Mouse (Mus musculus) skeletal muscle tissue, postnatal 0 days (tissue): ENCODE measurements around the gene Socs3. TPM values are rescaled to one million over a fixed set of nuclear protein-coding genes. Genes with fewer than 3 reads are reported as not detected.

Experiments
- microRNA-seq, 2 experiments: library from miRNA; unstranded; fragments of <30 nt; microRNA quantifications; one replicate each; pipeline ENCODE4; 2016
- polyA plus RNA-seq: library from polyadenylated mRNA; unstranded; fragments of >200 nt; fragmentation: Nextera tagmentation; extraction: Ambion mirVana; gene quantifications from 2 replicates; pipeline ENCODE4 v1.2.1, GENCODE M21; 2015

Socs3 gene
- 8.6 and 13.0 TPM in 2 replicates for polyA plus RNA-seq

DNA sequence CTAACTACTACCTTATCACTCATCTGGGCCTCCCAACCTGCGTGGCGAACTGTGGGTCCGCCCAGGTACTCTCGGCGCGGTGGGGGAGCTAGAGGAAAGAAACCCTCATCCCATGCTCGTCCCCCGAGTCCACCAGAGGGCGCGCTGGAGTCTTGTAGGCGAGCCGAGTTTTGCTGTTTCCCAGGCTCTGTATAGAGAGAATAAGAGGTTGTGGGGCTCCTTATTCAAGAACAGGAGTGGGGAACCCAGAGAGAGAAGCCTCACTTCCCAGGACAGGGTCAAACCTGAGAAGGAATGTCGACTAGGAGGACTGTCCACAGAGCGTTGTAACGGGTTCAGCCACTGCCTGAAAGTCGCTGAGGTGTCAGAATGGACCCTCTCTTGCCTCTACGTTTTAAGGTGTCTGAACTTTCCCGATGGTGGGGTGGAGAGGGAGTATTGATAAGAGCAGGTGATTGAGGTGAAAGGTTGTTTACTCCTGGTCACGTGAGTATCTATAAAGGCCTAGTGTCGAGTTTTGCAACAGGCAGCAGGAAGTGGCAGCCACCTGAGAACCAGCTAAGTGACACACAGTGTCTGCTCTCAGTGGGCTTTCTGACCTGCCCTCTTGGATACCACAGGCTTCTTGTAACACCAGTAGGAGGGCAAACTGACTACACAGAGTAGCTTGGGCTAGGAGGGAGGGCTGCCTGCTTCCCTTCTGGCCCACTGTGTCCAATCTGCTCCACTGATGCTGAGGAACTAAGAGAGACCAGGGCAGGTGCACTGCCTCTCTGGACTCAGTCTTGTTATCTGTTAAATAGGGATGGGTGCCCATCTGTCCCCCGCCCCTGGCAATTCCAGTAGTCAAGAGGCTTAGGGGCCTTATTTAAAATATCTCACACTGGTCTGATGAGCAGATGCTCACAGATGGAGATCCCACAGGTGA, at the start of gene Socs3:
Socs3 (minus strand) TSS at position 103 of the 928 bp plus-strand sequence.

DNA sequence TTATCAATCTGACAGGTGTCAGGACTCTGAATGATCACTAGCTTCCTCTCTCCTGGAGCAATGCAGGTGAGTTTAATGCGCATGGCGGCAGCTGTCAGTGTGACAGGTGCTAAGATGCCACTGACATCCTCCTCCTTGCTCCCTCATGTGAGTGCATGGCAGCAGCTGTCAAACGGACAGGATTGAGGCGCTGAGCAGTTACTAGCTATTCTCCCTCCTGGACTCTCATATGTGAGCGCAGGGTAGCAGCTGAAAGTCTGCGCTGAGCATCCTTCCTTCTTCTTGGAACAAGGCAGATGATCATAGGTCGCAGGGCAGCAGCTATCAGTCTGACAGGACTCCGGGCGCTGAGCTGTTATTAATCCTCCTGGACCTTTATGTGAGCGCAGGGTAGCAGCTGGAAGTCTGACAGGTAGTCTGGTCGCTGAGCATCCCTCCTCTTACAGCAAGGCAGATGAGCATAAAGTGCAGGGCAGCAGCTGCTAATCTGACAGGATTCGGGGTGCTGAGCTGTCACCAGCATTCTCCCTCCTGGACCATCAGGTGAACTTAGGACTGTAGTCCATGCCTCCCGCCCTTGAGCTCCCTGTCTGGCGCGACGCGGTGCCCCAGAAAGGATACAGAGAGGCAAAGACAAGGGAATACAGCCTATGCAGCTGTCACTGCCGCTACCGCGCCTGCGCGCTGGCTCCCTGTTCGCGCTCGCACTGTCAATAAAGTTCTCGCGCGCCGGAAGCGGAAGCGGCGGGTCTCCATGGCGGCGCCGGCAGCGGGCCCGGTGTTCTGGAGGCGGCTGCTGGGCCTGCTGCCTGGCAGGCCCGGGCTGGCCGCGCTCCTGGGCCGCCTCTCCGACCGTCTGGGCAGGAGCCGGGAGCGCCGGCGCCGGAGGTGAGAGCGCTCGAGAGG, 16.5 kb upstream of the Socs3 start, which contains the start of gene Pgs1:
Pgs1 (plus strand) TSS at position 167 of the 906 bp plus-strand sequence.

Small RNAs within 50 kb of the gene (microRNA-seq; reads per million reads assigned to microRNA genes)
- gene Mir6933, result 0 to 0.20 reads per million in 2 experiments

Other genes starting within 250 kb of the Socs3 start
- 0.63 and 0.85 TPM in 2 replicates for gene Tmc8, start 188.0 kb downstream of the Socs3 start, polyA plus RNA-seq
- gene Tmc6, start 187.8 kb downstream of the Socs3 start, polyA plus RNA-seq, result 10.6 and 11.1 TPM in 2 replicates
- 0.12 TPM in 1 of 2 replicates, not detected in the other for gene 6030468B19Rik, start 172.4 kb downstream of the Socs3 start, polyA plus RNA-seq
- gene Gm20708, start 160.4 kb downstream of the Socs3 start, polyA plus RNA-seq, result 0.38 and 1.5 TPM in 2 replicates
- gene Syngr2, start 160.4 kb downstream of the Socs3 start, polyA plus RNA-seq, result 117 and 118 TPM in 2 replicates
- 9.3 and 9.4 TPM in 2 replicates for gene Afmid, start 144.1 kb downstream of the Socs3 start, polyA plus RNA-seq
- 32.0 and 40.5 TPM in 2 replicates for gene Tk1, start 144.0 kb downstream of the Socs3 start, polyA plus RNA-seq
- 59.5 and 67.7 TPM in 2 replicates for gene Birc5, start 120.8 kb downstream of the Socs3 start, polyA plus RNA-seq
- gene Tmem235, start 109.3 kb downstream of the Socs3 start, polyA plus RNA-seq, result not detected in 2 replicates
- 4.6 and 7.0 TPM in 2 replicates for gene Tha1, start 96.6 kb downstream of the Socs3 start, polyA plus RNA-seq
- gene Pgs1, start 16.2 kb upstream of the Socs3 start, polyA plus RNA-seq, result 14.5 and 17.5 TPM in 2 replicates
- gene Dnah17, start 160.6 kb upstream of the Socs3 start, polyA plus RNA-seq, result 0.04 and 0.05 TPM in 2 replicates